Mouse (Mus musculus) thymus, postnatal 25 days (tissue): ENCODE results near the gene Shisal2b.
A peak's percentile ranks its signal among the peaks of the same experiment; 100 is the strongest.
"Not testable (repeated sequence)": the region's sequence is repeated elsewhere in the genome, so short reads cannot be mapped to it uniquely, and the experiment has no call there.

ENCODE experiments used
- DNase-seq: peaks from one replicate; pipeline ENCODE4 v3.0.0; 2022

Gene Shisal2b

GRCm38 (mm10) chr13:104863127-104863979 lies at the start of gene Shisal2b:
Gene Shisal2b (minus strand): TSS chr13:104863893.
- peak; percentile 25 for DNase-seq

GRCm38 (mm10) chr13:104911626-104912025 lies 47.9 kb upstream of the Shisal2b start:
- DNase-seq: not testable (repeated sequence)

GRCm38 (mm10) chr13:104911006-104911405 lies 47.3 kb upstream of the Shisal2b start:
- DNase-seq: not testable (repeated sequence)

GRCm38 (mm10) chr13:104908691-104909090 lies 45.0 kb upstream of the Shisal2b start:
- no peak for DNase-seq

GRCm38 (mm10) chr13:104894771-104895170 lies 31.1 kb upstream of the Shisal2b start:
- DNase-seq: no peak

- no peak for DNase-seq
Measured at GRCm38 (mm10) chr13:104892337-104892736, 28.6 kb upstream of the Shisal2b start.

- no peak for DNase-seq
Measured at GRCm38 (mm10) chr13:104886308-104887032, 22.8 kb upstream of the Shisal2b start.

- no peak for DNase-seq
Measured at GRCm38 (mm10) chr13:104883566-104884249, 20.0 kb upstream of the Shisal2b start.

- DNase-seq: no peak
Measured at GRCm38 (mm10) chr13:104878508-104878907, 14.8 kb upstream of the Shisal2b start.

GRCm38 (mm10) chr13:104869907-104870306 lies 6.2 kb upstream of the Shisal2b start:
- no peak for DNase-seq

- DNase-seq: no peak
Measured at GRCm38 (mm10) chr13:104866726-104867125, 3.0 kb upstream of the Shisal2b start.

GRCm38 (mm10) chr13:104853645-104854044 lies 10.0 kb downstream of the Shisal2b start:
- DNase-seq: no peak

GRCm38 (mm10) chr13:104843295-104844089 lies 20.2 kb downstream of the Shisal2b start:
- no peak for DNase-seq

- no peak for DNase-seq
Measured at GRCm38 (mm10) chr13:104841937-104842336, 21.8 kb downstream of the Shisal2b start.

- no peak for DNase-seq
Measured at GRCm38 (mm10) chr13:104837628-104838027, 26.1 kb downstream of the Shisal2b start.

GRCm38 (mm10) chr13:104832811-104833210 lies 30.9 kb downstream of the Shisal2b start:
- no peak for DNase-seq

GRCm38 (mm10) chr13:104825470-104825869 lies 38.2 kb downstream of the Shisal2b start:
- no peak for DNase-seq

GRCm38 (mm10) chr13:104822411-104822838 lies 41.3 kb downstream of the Shisal2b start:
- DNase-seq: no peak

GRCm38 (mm10) chr13:104821908-104822307 lies 41.8 kb downstream of the Shisal2b start:
- DNase-seq: no peak

GRCm38 (mm10) chr13:104821192-104821591 lies 42.5 kb downstream of the Shisal2b start:
- no peak for DNase-seq

GRCm38 (mm10) chr13:104817696-104818095 lies 46.0 kb downstream of the Shisal2b start:
- DNase-seq: peak; percentile 32
